Mouse (Mus musculus): ENCODE data around the gene Tmem238. TPM values are rescaled to one million over a fixed set of nuclear protein-coding genes. Genes with fewer than 3 reads are reported as not detected.
"Not testable (repeated sequence)": the region's sequence is repeated elsewhere in the genome, so short reads cannot be mapped to it uniquely, and the experiment has no call there.

Gene Tmem238
- total RNA-seq, 2 experiments from 2014 or later: 8.0 to 10.6 TPM

GRCm38 (mm10) chr7:4812303-4813104, 23.0 kb upstream of the Tmem238 start, which contains the start of gene Ube2s:
Ube2s (minus strand) TSS chr7:4812590.
- TF ChIP-seq CTCF (IDR thresholded peaks at IDR 0.05): no peak
- peak within 1 kb of the TSS; percentile 98 for H3K4me3 ChIP-seq
- peak; percentile 99 for DNase-seq
- peak within 1 kb of the TSS; percentile 100 for H3K27ac ChIP-seq
- intact Hi-C loops (cut with DNase I): loop anchor here (2.0 to 5.0 kb wide), 3 partner anchors 20 to 130 kb away; partner anchors contain the start of genes Rpl28 and Zfp628

DNA sequence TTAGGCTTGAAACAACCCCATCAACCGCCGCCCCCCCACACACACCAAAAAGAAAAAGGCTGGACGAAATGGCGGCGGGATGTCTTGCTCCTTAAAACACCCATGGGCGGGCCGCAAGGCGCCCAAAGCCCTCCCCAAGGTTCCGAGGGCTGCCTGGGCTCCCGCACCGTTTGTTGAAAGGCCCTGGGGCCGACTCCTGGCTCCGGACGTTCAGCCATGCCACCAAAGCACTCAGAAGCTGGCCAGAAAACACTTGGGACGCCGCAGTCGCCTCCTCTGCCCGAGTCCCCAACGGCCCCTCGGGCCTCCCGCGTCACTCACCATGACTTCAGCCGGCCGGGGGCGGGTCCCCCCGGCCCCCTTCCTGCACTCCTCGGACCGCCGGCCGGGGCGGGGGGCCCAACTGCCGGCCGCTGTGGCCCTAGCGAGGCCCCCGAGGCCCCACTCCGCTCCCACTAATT, 22.4 kb upstream of the Tmem238 start:
- peak overlapping the region; percentile 100 for H3K27ac ChIP-seq
- TF ChIP-seq CTCF (IDR thresholded peaks at IDR 0.05): no peak
- intact Hi-C loops (cut with DNase I): loop anchor here (2.0 to 5.0 kb wide), 3 partner anchors 19 to 130 kb away; partner anchors contain the start of genes Rpl28 and Zfp628
- H3K4me3 ChIP-seq: peak overlapping the region; percentile 98
- DNase-seq: peak; percentile 62

GRCm38 (mm10) chr7:4811131-4811530, 21.7 kb upstream of the Tmem238 start:
- intact Hi-C loops (cut with DNase I): loop anchor here (5.0 kb wide), 2 partner anchors 106 to 131 kb away; partner anchors contain the start of gene Zfp628
- DNase-seq: not testable (repeated sequence)
- Histone ChIP-seq H3K4me3 (peak overlapping the region; percentile 98), H3K27ac (peak overlapping the region; percentile 100)

DNA sequence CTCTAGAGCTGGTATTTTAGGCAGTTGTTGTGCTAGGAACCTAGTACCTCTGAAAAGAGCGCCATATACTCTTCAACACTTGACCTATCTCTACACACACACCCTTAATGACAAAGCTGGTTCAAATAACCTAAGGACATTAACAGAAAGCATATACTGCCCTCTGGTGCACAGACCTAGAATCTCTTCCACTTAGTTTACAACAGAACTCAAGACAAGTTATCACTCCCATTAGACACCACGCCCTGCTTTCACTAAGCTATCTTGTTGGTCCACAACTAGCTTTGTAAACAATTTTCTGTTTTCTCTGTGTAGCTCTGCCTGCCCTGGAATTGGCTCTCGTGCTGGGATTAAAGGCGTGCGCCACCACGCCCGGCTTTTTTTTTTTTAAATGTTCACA, 17.3 kb upstream of the Tmem238 start:
- no peak for DNase-seq
- Histone ChIP-seq H3K27ac (no peak overlapping the region), H3K4me3 (no peak overlapping the region)
- TF ChIP-seq CTCF (IDR thresholded peaks at IDR 0.05): peak; percentile 65
- intact Hi-C loops (cut with DNase I): loop anchor here (2.0 kb wide), 1 partner anchor 250 kb away; no protein-coding TSS in a partner anchor

- TF ChIP-seq CTCF (IDR thresholded peaks at IDR 0.05): no peak
- H3K4me3 ChIP-seq: no peak overlapping the region
- no peak overlapping the region for H3K27ac ChIP-seq
- no peak for DNase-seq
- intact Hi-C loops (cut with DNase I): no loop called here
Measured at GRCm38 (mm10) chr7:4802247-4802646, 12.8 kb upstream of the Tmem238 start.

DNA sequence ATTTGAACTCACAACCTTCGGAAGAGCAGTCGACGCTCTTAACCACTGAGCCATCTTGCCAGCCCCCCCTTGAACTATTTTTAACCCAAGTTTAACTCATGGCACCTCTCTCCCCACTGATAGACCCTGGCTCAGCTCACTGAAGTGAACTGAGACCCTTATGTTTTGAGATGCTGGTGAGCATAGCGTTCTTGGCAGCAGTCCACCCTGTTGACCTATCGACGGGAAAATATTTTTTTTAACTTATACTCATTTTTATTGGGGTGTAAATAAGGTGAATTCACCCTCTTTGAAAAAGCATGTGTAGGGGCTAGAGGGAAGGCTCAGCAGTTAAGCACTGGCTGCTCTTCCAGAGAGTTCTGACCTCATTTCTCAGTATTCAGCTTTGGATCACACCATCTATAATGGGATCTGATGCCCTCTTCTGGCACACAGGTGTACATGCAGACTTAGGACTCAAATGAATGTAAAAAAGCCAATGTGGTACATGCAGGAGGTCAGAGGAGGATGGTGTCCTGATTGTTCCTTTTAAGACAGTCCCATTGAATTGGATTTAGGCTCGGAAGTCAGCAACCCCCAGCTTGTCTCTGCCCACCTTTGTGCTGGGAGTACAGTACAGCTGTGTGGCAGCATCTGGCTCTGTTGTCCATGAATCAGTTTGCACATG, 6.4 kb upstream of the Tmem238 start:
- intact Hi-C loops (cut with DNase I): loop anchor here (5.0 to 10.0 kb wide), 2 partner anchors 141 to 174 kb away; partner anchors contain the start of gene Ppp6r1
- TF ChIP-seq CTCF (IDR thresholded peaks at IDR 0.05): peak; percentile 76
- Histone ChIP-seq H3K27ac (peak overlapping the region; percentile 38; the same call in 1 of the 2 replicates), H3K4me3 (no peak overlapping the region)
- no peak for DNase-seq

DNA sequence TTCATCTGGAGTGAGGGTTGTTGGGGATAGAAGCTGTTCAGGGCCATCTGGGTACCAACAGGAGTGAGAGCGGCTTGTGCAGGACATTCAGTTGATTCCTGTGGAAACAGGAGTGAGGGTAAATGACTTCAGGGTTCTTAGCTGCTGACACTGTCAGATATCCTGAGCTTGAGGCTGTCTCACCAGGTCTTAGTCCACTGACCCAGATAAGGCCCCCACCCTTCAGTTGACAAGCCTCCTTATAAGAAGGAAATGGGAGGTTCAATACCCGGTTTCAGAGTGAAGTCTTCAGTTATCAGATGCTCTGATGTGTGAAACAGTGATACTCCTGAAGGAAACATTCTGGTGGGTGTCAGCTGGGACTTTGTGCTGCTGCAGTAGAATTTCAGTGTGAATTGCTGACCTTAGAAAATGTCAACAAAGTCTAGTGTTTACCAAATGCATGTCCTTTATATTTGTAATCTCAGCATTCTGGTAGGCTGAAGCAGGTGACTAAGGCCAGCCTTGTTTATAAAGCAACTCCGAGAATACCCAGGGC, 5.2 kb upstream of the Tmem238 start:
- H3K27ac ChIP-seq: no peak overlapping the region
- intact Hi-C loops (cut with DNase I): loop anchor here (5.0 to 10.0 kb wide), 2 partner anchors 140 to 172 kb away; partner anchors contain the start of gene Ppp6r1
- no peak for TF ChIP-seq CTCF (IDR thresholded peaks at IDR 0.05)
- 0 out of 2 replicates have a peak overlapping the region, but pooled peaks have one; percentile 5 for H3K4me3 ChIP-seq
- no peak for DNase-seq

DNA sequence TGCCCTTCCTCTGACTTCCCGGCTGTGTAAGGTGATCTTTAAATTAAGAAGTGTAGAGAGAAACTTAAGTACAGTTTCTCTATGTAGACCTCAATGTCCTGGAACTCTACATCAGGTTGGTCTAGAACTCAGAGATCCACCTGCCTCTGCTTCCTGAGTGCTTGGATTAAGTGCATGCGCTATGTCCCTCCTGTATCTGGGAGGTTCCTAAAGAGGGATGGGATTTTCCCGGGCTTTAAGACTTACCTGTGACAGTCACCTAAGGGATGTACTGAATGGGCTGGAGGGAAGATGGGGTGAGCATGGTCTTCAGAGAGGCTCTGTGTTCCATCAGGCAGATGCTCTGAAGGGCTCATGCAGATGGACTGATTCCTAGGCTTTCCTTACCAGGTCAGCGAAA, 4.2 kb upstream of the Tmem238 start:
- peak overlapping the region; percentile 96 for H3K27ac ChIP-seq
- intact Hi-C loops (cut with DNase I): loop anchor here (2.0 to 10.0 kb wide), 2 partner anchors 19 to 139 kb away; partner anchors contain the start of genes Ppp6r1 and Ube2s
- peak overlapping the region; percentile 97 for H3K4me3 ChIP-seq
- TF ChIP-seq CTCF (IDR thresholded peaks at IDR 0.05): no peak
- no peak for DNase-seq

- intact Hi-C loops (cut with DNase I): loop anchor here (2.0 to 10.0 kb wide), 2 partner anchors 20 to 138 kb away; partner anchors contain the start of genes Ppp6r1 and Ube2s
- peak overlapping the region; percentile 96 for H3K27ac ChIP-seq
- peak overlapping the region; percentile 97 for H3K4me3 ChIP-seq
- DNase-seq: not testable (repeated sequence)
Measured at GRCm38 (mm10) chr7:4793248-4793647, 3.8 kb upstream of the Tmem238 start.

- intact Hi-C loops (cut with DNase I): loop anchor here (2.0 to 10.0 kb wide), 2 partner anchors 20 to 138 kb away; partner anchors contain the start of genes Ppp6r1 and Ube2s
- TF ChIP-seq CTCF (IDR thresholded peaks at IDR 0.05): no peak
- DNase-seq: peak; percentile 96
- H3K4me3 ChIP-seq: peak within 1 kb of the TSS; percentile 97
- H3K27ac ChIP-seq: peak within 1 kb of the TSS; percentile 96
Measured at GRCm38 (mm10) chr7:4792278-4793212, 3.1 kb upstream of the Tmem238 start, which contains the start of gene Rpl28. Rpl28 (plus strand) TSS chr7:4792874.

Measured in gastrocnemius, adult 2 months (tissue).